ENCODE assay signal across 8 mouse cellular contexts in genomic region chr11:113749749-113750351, GRCm38 (mm10). TPM values are rescaled to one million over a fixed set of nuclear protein-coding genes. Genes with fewer than 3 reads are reported as not detected.
DNase-seq lines count a peak whose midpoint lies in the region; ATAC-seq and TF ChIP-seq lines count a peak whose summit lies in the region.

No protein-coding gene starts in this region.

- peak overlapping the region; percentile 77 for H3K9ac ChIP-seq in ES-Bruce4 (ENCODE audit: low read depth, poor library complexity, severe bottlenecking)
- H3K9ac ChIP-seq in embryonic facial prominence, embryonic 14.5 days (ENCODE audit: low read depth, low read length), result peak overlapping the region; percentile 91
- H3K9ac ChIP-seq in midbrain, embryonic 11.5 days (ENCODE audit: low read length), result peak overlapping the region; percentile 96

- H3K36me3 ChIP-seq in ES-Bruce4 (ENCODE audit: control insufficient read depth, insufficient read depth, low read length, poor library complexity, severe bottlenecking), result no peaks in the 10 kb centered on the region; the same call in 1 of the 2 replicates
- peaks cover 15% of the 10 kb centered on the region for H3K36me3 ChIP-seq in embryonic facial prominence, embryonic 14.5 days (ENCODE audit: control insufficient read depth, insufficient read depth, low read length)
- no peaks in the 10 kb centered on the region for H3K36me3 ChIP-seq in midbrain, embryonic 11.5 days (ENCODE audit: control insufficient read depth, insufficient read depth, low read length)

- H3K9me3 ChIP-seq in ES-Bruce4 (replicated peaks; ENCODE audit: control insufficient read depth, insufficient read depth, low read length, poor library complexity, severe bottlenecking), result no peaks in the 10 kb centered on the region
- no peaks in the 10 kb centered on the region for H3K9me3 ChIP-seq in embryonic facial prominence, embryonic 14.5 days (ENCODE audit: control insufficient read depth, low read length)
- H3K9me3 ChIP-seq in midbrain, embryonic 11.5 days (ENCODE audit: control insufficient read depth, low read length), result no peaks in the 10 kb centered on the region

- peak overlapping the region; percentile 91 for H3K4me3 ChIP-seq in ES-Bruce4 (ENCODE audit: low read depth, low read length)
- peak overlapping the region; percentile 71 for H3K4me3 ChIP-seq in embryonic facial prominence, embryonic 14.5 days (ENCODE audit: low read depth, low read length)
- peak overlapping the region; percentile 93 for H3K4me3 ChIP-seq in midbrain, embryonic 11.5 days (ENCODE audit: low read depth, low read length)

- 0% methylated on average over 9 of the region's 9 CpGs for WGBS in embryonic facial prominence, embryonic 14.5 days
- 0% methylated on average over 9 of the region's 9 CpGs for WGBS in midbrain, embryonic 11.5 days

- peaks cover 11% of the 10 kb centered on the region for H3K4me1 ChIP-seq in ES-Bruce4 (ENCODE audit: control insufficient read depth, insufficient read depth, low read length)
- peaks cover 29% of the 10 kb centered on the region for H3K4me1 ChIP-seq in embryonic facial prominence, embryonic 14.5 days (ENCODE audit: control insufficient read depth, insufficient read depth, low read length)
- H3K4me1 ChIP-seq in midbrain, embryonic 11.5 days (ENCODE audit: control insufficient read depth, insufficient read depth, low read length), result peaks cover 27% of the 10 kb centered on the region

- DNase-seq in cerebellum, postnatal 10 days, result peak; percentile 53 to 56
- no peak for DNase-seq in cerebellum, postnatal 4 days (ENCODE audit: low spot score in 2 of 2)
- DNase-seq in embryonic facial prominence, embryonic 14.5 days (ENCODE audit: low spot score), result peak; percentile 83
- DNase-seq in kidney, adult 9 months, result peak; percentile 60
- peak; percentile 95 for DNase-seq in midbrain, embryonic 11.5 days (ENCODE audit: low spot score, missing footprints)
- no peak for DNase-seq in right cerebral cortex, postnatal 14 days
- no peak for DNase-seq in urinary bladder, postnatal 36 days (ENCODE audit: low spot score in 2 of 2)

- peak overlapping the region; percentile 94 for H3K4me2 ChIP-seq in embryonic facial prominence, embryonic 14.5 days (ENCODE audit: low read depth, low read length)
- peak overlapping the region; percentile 86 for H3K4me2 ChIP-seq in midbrain, embryonic 11.5 days

- H3K27ac ChIP-seq in ES-Bruce4 (ENCODE audit: insufficient read depth, low read length), result 0 out of 2 replicates have a peak overlapping the region, but pooled peaks have one; percentile 1
- H3K27ac ChIP-seq in embryonic facial prominence, embryonic 14.5 days (replicated peaks; ENCODE audit: low read depth, low read length), result peak overlapping the region; percentile 99
- peak overlapping the region; percentile 85 for H3K27ac ChIP-seq in midbrain, embryonic 11.5 days (ENCODE audit: low read depth, low read length)

- no peak for TF ChIP-seq CTCF in ES-Bruce4 (IDR thresholded peaks at IDR 0.05; ENCODE audit: low read depth, low read length)

- ATAC-seq in embryonic facial prominence, embryonic 14.5 days (ENCODE audit: low read depth), result peak; percentile 32
- ATAC-seq in midbrain, embryonic 11.5 days (ENCODE audit: low FRiP score), result peak; percentile 56

- TF ChIP-seq POLR2A in ES-Bruce4 (IDR thresholded peaks at IDR 0.05; ENCODE audit: insufficient read depth, low read length), result no peak

- H3K27me3 ChIP-seq in ES-Bruce4 (ENCODE audit: control insufficient read depth, insufficient read depth, low read length, poor library complexity, severe bottlenecking), result no peaks in the 10 kb centered on the region
- no peaks in the 10 kb centered on the region for H3K27me3 ChIP-seq in embryonic facial prominence, embryonic 14.5 days (replicated peaks; ENCODE audit: control insufficient read depth, insufficient read depth, low read length)
- no peaks in the 10 kb centered on the region for H3K27me3 ChIP-seq in midbrain, embryonic 11.5 days (ENCODE audit: control insufficient read depth, insufficient read depth, low read length)

- TF ChIP-seq EP300 in ES-Bruce4 (IDR thresholded peaks at IDR 0.05; ENCODE audit: insufficient read depth, low read depth, low read length), result peak; percentile 64; the same call in 1 of the 2 replicates

RNA-seq across cellular contexts. Expression of gene Cdc42ep4, which starts 1.8 kb away (rescaled TPM):
- polyA plus RNA-seq in ES-Bruce4 (2011; ENCODE audit: insufficient read depth, insufficient read length, low read depth, missing spikeins), result 29.4 and 32.4 TPM in 2 replicates
- 39.3 and 51.0 TPM in 2 replicates for polyA plus RNA-seq in embryonic facial prominence, embryonic 14.5 days (2014; fragmentation: Nextera tagmentation; extraction: Ambion mirVana)
- polyA plus RNA-seq in midbrain, embryonic 11.5 days (2014; fragmentation: Nextera tagmentation; extraction: Ambion mirVana), result 54.6 and 60.4 TPM in 2 replicates

RNA-seq across cellular contexts. Expression of gene Cpsf4l, which starts 40.0 kb away (rescaled TPM):
- polyA plus RNA-seq in ES-Bruce4 (2011; ENCODE audit: insufficient read depth, insufficient read length, low read depth, missing spikeins), result 18.0 and 18.1 TPM in 2 replicates
- polyA plus RNA-seq in embryonic facial prominence, embryonic 14.5 days (2014; fragmentation: Nextera tagmentation; extraction: Ambion mirVana), result 1.2 and 2.1 TPM in 2 replicates
- polyA plus RNA-seq in midbrain, embryonic 11.5 days (2014; fragmentation: Nextera tagmentation; extraction: Ambion mirVana), result 0.30 and 0.57 TPM in 2 replicates

Comparison
In these comparisons a context has a peak if more than half of its experiments do, and no peak if none do; other contexts are left out.
1. DNase-seq: peak in cerebellum, postnatal 10 days (2 of 2), embryonic facial prominence, embryonic 14.5 days (single experiment), kidney, adult 9 months (single experiment) and midbrain, embryonic 11.5 days (single experiment); none in cerebellum, postnatal 4 days (0 of 2), right cerebral cortex, postnatal 14 days (single experiment) and urinary bladder, postnatal 36 days (0 of 2).
2. H3K27ac ChIP-seq: peak in every context shown above with its lines; median percentile 99 in embryonic facial prominence, embryonic 14.5 days; 85 in midbrain, embryonic 11.5 days; 1 in ES-Bruce4.
3. Peak in every context shown above with its lines, with median percentiles within 50 percentile points of each other: H3K4me3 ChIP-seq and H3K9ac ChIP-seq.